Mouse (Mus musculus): ENCODE data around the gene Bpnt1.

- TF ChIP-seq CTCF (IDR thresholded peaks at IDR 0.05; ENCODE audit: low read depth, low read length) = no peak
- TF ChIP-seq GATA1 (IDR thresholded peaks at IDR 0.05; ENCODE audit: borderline replicate concordance, low read length) = no peak
Measured at GRCm38 (mm10) chr1:185292646-185293360, 39.1 kb upstream of the Bpnt1 start.
